Mouse (Mus musculus): Measurements from ENCODE around the gene Hhip.
"Not testable (repeated sequence)": the region's sequence is repeated elsewhere in the genome, so short reads cannot be mapped to it uniquely, and the experiment has no call there.

The Hhip gene

DNA sequence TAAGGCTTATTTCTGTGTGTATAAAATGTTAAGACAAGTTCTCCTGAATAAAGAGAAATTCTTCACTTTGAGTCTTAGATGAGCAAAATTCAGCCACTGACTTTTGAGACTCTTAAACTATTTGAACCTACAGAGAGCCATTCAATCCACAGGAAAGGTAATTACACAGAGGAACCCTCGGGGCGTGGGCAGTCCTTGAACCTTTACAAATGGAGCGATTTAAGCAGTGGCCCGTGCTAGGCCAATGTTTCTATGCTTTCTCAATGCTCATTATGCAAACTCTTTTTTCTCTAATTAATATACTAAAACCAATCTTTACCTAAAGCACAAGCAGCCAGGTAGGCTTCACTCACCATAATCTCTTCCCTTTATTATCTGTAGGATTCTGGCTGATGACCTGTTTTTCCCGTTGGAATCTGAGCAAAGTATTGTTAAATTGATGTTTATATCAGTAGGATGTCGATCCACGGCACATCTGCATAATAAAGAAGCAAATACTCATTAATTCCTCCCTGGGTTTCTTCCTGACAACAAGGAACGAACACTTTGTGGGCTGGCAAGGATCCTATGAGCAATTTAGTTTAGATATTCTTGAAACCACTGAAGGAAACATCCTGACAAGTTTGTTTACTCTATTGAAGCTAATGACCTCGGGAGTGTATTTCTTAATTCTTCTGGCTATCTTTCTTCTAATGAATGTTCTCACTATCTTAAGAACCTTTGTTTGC, 65.5 kb downstream of the Hhip start:
- DNase-seq (ENCODE audit: low spot score), result no peak

DNA sequence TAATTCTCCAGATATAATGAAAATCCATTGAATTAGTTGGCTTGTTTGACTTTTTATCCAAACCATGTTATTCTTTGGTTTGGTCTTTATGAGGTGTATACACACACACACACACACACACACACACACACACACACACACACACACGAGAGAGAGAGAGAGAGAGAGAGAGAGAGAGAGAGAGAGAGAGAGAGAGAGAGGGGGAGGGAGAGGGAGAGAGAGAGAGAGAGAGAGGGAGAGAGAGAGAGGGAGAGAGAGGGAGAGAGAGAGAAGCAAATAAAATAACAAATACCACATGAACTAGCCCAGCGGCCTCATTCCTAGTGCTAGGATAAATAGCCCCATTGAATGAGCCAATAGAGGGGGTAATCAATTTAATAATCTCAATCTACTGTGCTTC, 66.4 kb downstream of the Hhip start:
- DNase-seq (ENCODE audit: low spot score), result not testable (repeated sequence)

DNA sequence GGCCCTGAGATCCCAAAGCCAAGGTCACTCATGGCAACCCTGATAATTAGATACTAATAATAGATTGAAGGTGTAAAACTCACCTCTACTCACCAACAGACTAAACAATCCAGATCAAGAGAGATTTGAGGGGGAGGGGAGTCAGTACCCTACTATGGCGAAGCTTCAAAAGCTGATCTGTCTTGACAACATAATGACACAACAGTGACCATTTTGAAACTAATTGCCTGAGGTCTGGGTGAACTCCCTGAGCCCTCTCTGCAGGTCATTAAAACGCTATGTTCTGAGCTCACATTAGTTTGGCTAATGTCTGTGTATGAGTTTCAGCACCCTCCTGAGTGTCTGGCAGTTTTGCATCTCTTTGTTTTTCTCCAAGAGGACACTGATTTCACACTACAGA, 72.9 kb downstream of the Hhip start:
- no peak for DNase-seq (ENCODE audit: low spot score)

DNA sequence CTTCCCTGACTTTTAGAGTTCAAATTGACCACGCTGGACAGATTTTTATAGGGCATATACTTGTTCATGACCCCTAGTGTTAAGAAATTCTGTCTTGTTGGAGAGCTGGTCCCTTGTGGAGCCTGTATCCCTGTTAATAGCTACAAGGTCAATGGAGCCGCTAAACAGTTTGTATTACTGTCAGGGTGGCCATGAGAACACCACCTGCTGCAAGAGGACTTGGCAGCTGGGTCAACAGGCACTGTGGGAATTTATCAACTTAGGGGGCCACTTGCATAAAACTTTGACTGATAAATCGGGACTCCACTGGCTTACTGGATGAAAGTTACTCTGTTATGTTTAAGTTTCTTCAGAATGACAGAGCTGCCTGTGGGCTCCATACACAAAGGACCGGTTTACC, 75.7 kb downstream of the Hhip start:
- DNase-seq (ENCODE audit: low spot score), result no peak

DNA sequence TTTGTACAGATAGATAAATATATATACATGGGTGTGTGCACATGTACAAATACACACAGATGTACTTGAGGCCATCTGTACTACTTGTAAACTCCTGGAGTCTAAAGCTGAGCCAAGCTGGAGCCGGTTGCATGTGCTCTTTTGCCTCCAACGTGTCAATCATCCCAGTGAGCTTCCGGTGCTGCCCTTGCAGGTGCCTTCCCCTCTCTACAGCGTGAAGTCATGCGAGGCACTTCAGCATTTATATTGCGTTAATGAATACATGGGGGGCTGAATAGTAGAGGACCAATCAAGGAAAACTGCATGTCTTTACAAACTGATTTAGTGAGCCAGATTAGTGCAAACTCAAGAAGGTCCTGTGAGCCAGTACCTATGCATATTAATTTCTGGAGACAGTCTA, 91.6 kb downstream of the Hhip start:
- DNase-seq (ENCODE audit: low spot score), result no peak

DNA sequence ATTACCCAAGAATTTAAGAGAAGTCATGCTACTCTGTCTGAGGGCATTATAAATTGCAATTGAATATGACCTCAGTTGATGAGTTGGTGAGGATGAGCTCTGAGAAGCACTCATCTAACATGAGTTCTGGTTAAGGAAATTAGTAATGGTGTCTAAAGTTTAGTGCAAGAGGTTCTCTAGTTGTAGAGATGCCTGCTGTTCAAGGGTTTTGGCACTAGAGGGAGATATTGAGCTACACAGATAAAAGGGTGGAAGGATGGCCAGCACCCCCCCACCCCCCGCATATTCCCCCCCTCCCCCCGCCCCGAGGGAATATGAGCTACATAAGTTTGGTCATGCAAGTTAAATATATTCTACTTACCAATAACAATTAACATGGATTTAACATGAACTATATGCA, 104.9 kb downstream of the Hhip start:
- DNase-seq (ENCODE audit: low spot score), result no peak

DNA sequence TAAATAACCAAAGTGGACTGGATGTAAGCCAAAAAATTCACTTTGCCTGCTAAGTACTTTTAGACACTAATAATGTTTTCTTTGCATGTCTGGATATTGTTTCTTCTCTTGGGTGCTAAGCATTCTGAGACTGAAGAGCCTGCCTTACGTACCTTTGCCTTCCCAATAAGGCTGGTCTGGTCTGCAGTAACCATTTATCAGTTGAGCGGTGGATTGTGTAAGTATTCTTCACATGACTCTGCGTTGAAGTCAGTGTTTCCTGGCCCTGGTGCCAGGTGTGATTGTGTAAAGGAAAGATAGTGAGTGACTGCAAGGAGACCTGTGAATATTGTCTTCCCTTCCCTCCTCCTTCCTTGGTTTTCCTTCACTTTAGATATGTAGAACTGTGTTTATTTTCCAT, 107.4 kb downstream of the Hhip start:
- DNase-seq (ENCODE audit: low spot score), result no peak

DNA sequence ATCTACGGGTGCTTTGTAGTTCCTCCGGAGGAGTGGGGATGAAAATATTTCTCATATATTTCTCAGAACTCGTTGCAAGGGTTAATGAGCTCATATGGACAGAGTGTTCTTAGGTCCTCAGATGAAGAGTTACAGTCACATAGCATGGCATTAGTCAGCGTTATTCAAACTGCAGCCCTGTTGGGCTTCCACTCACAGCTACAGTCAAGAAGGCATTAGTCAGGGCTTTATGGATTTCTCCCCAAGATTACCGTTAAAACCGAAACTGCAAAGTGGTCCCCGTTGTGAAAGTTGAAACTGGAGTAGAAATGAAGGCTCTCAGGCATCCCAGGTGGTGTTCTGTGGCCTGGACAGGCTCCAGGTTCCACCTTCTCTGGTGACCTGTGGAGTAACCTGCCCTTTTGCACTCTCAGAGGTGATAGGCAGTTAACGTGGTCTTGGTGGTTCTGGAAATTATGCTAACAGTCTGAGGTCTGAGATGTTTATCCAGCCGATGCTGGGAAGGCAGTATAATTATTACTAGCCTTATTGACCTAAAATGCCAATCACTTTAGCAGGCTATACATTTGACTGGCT, 112.2 kb downstream of the Hhip start:
- no peak for DNase-seq (ENCODE audit: low spot score)

DNA sequence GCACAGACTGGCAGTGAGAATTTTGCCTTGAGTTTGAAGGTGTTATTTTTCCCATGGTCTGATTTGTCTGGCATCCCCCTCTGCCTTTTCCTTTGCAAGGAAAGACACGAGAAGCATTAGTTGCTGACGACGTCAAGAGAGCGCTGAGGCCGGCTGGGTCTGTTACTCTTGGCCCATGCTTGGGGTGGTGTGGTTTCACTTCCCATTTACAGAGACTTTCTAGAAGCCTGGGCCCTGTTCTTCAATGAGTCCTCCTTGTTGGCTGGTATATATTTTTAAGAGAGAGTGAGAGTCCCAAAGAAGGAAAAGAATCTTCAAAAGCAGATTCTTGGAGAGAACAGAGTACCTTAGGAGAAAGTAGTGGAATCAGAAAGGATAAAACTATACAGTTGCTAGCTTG, 116.7 kb downstream of the Hhip start:
- no peak for DNase-seq (ENCODE audit: low spot score)

DNA sequence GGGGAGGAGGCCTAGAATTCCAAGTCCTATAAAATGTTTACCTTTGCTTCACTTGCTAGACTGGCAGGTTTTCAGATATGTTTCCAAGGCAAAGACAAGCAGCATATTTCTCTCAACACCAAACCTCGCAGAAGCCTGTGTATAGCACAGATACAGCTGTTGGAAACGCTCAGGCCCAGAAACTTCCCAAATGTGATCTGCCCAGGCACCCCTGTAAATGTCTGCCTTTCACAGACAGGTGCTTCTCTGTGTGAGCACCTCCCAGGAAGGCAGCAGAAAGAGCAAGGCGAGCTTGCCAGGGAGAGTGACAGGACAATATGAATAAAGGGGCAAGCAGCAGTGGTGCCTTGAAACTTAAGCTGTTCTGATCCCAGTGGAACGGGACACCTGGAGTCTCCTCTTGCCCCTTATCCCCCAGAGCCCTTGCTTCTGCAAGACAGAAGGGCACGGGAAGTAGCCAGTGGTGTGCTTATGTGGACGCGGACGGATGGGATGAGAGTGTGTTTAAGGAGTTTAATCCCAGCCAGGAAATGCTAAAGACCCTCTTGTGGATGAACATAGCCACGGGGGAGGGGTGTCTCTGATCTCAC, 120.9 kb downstream of the Hhip start:
- no peak for DNase-seq (ENCODE audit: low spot score)

DNA sequence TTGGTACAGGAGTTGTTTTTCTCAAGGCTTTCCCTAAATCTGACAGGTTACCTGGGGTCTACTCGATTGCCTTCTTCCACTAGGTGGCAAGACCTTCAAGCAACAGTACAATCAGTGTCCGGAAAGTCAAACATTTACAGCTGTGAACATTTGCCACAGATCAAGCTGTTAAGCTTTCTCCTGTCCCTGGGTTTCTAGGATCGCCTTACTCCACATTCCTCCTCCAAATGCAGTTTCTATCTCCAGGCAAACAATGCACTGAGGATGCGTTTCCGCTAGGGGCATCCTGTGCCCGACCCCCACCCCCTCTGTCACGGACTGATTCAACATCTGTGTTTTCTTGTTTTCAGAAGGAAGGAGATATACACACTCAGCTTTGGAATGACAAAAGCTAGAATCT, 122.0 kb downstream of the Hhip start:
- DNase-seq (ENCODE audit: low spot score), result no peak

DNA sequence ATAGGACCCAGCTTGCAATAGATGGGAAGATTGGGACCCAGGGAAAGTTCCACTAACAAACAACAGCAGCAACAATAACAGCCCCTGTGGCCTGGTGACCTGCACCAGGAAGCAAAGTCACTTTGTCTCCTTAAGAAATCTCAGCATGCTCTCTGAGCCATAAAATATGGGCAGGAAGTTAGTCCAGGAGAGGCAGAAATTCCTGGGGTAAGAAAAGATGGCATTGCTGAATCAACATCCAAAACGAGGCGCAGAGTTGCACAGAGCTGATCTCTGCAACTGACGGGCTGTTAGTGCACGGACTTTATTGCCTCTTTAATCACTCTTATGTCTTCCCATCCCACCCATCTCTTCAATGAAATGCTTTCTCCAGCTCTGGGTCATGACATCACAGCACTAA, 128.6 kb downstream of the Hhip start:
- DNase-seq (ENCODE audit: low spot score), result no peak

DNA sequence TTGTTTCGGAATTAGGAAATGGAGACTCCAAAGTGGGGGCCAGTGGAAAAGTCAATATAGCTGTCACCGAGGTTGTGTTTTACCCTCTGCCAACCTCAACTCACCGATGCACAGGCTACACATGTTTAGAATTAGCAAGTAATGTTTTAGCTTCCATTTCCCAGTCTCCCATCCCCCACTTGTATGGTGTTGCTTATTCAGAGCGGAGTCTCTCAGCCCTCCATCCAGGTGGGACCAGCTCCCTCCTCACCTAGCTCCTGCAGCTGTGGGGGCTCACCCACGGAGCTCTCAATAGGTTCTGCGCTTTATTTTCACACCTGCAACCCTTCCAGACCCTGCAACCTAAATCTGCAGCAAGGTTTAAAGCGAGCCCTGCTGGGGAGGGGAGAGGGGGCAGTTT, 140.6 kb downstream of the Hhip start:
- no peak for DNase-seq (ENCODE audit: low spot score)

Measured in adipocyte (in vitro differentiated cells).